23 mouse cellular contexts compared by ENCODE assay signal in the genomic region with DNA sequence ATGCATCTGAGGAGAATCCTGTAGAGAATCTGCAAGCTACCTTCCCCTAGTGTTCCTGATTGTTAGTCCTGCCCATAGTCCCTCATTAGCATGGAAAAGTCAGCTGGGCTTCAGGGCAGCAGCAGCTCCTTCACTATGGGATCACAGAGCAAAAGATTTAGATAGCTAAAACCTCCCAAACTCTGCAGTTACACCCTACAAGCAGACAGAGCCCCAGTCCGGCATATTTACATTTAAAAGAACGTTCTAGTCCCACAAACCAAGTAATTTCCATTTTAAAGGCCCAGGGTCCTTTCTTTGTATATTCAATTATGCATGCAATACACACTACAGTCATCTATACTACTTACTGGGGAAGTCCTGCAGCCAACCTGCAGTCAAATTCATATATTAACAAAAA. TPM values are rescaled to one million over a fixed set of nuclear protein-coding genes. Genes with fewer than 3 reads are reported as not detected.
"Had no signal": no experiment of that assay in that cellular context is flagged by ENCODE, and none has a peak within 500 bp of the region (broad histone marks: within the 10 kb centered on the region; RNA-seq: fewer than 3 reads in every experiment).

No protein-coding gene starts in this region.

RNA-seq across cellular contexts. Expression of a gene that starts 36.4 kb away (rescaled TPM):
- total RNA-seq: hematopoietic stem cell, adult 5-6 weeks; hindbrain, postnatal 0 days had no signal
- polyA plus RNA-seq: heart, embryonic 14.5 days; heart, embryonic 15.5 days; heart, embryonic 16.5 days; heart, postnatal 0 days; hindbrain, embryonic 10.5 days; hindbrain, embryonic 11.5 days; hindbrain, embryonic 12.5 days; hindbrain, embryonic 13.5 days; hindbrain, embryonic 14.5 days; hindbrain, embryonic 15.5 days; hindbrain, embryonic 16.5 days; hindbrain, postnatal 0 days; intestine, embryonic 14.5 days; intestine, embryonic 15.5 days; intestine, embryonic 16.5 days; intestine, postnatal 0 days; kidney, adult 2 months; kidney, embryonic 14.5 days; kidney, embryonic 15.5 days; kidney, embryonic 16.5 days; kidney, postnatal 0 days; large intestine, adult 2 months had no signal
